Mouse (Mus musculus) fibroblast of lung, adult 2 months (primary cell): Measurements from ENCODE around the gene Col25a1.

Source experiments
- DNase-seq: peaks from one replicate; pipeline ENCODE4 v3.0.0-alpha.2; 2011; ENCODE audit warnings: low read depth

The Col25a1 gene

GRCm38 (mm10) chr3:130473211-130473768, 342.0 kb downstream of the Col25a1 start:
- no peak for DNase-seq

- DNase-seq, result no peak
Measured at GRCm38 (mm10) chr3:130473970-130474369, 342.7 kb downstream of the Col25a1 start.

DNA sequence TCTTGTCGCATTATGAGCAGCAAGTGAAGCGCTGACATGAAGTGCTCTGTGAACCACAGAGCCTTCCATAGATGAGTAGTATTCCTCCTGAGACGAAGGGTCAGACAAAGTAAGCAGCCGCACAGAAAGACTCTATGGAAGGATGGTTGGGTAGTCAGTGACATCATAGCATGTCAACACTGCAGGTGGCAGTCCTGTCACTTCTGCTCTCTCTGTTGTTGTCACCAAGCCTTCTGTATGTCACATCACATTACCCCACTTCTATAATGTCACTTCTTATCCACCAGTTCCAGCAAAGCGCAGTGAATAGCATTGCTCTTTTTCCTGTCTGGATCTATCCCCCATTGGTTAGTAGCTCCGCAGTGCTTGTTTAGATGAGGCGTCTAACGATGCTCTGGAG, 351.2 kb downstream of the Col25a1 start:
- DNase-seq, result no peak

GRCm38 (mm10) chr3:130488839-130489238, 357.5 kb downstream of the Col25a1 start:
- DNase-seq, result no peak

GRCm38 (mm10) chr3:130494192-130494591, 362.9 kb downstream of the Col25a1 start:
- no peak for DNase-seq

DNA sequence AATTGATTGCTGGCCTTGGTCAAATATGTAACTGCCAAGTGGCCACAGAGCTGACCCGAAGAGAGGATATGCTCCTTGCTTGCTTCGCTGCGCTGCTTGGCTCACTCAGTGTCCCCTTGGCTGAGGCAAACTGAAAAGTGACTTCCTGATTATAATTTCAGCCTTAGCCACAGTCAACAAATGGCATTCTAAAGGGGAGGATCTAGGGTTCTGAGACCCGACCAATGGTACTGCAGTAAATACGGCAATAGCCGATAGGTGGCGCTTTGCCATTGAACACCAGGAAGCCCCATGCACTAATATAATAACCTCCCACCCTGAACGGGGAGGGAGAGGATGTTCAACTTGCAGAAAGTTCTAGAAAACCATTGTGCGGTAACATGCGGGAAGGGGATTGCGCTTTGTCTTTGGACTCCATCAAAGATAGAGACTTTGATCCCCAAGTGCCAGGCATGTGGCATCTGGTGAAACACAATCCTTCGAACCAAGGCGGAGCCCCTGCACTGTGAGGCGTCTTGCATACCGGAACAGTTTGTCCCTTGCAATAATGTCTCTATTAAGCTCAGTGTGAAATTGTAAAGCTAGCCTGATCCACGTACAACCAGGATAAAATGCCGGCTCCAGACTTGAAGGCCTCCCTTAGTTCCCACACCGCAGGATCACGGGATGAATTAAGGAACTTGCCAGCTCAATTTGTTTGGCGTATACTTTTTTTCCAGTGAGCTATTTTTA, 363.5 kb downstream of the Col25a1 start:
- DNase-seq, result no peak

- DNase-seq, result no peak
Measured at GRCm38 (mm10) chr3:130497036-130497435, 365.7 kb downstream of the Col25a1 start.

DNA sequence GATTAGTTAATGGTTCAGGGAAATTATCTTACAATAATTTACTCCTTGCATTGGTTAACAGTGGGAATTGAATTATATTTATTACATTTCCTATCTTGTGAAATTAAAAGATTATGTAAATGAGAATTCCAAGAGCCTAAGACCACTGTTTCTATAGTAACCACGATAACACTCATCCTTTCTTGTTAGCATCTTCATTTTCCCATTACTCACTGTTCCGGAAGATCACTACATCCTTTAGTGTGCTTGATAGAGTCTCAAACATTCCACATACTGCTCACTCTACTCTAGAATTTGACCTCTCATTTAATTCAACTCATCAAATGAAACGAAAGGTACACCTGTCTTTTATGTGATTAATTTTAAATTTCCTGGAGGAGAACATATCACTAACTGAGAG, 370.4 kb downstream of the Col25a1 start:
- DNase-seq, result no peak

DNA sequence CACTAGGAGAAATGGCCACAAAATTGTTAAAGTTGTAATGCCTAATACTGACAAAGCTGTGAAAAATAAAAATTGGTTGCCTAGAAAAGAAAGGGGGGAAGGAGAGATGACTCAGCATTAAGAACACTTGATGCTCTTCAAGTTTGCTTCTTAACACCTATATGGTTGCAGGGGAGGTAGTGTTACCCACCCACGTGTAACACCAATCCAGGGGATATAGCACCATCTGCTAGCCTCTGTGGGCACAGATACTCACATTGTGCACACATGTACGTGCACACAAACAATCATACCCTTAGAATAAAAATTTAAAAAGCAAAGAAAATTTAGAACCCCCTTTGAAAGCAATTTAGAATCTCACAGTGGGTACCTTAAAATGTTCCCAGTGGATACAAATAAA, 377.0 kb downstream of the Col25a1 start:
- DNase-seq, result no peak

DNA sequence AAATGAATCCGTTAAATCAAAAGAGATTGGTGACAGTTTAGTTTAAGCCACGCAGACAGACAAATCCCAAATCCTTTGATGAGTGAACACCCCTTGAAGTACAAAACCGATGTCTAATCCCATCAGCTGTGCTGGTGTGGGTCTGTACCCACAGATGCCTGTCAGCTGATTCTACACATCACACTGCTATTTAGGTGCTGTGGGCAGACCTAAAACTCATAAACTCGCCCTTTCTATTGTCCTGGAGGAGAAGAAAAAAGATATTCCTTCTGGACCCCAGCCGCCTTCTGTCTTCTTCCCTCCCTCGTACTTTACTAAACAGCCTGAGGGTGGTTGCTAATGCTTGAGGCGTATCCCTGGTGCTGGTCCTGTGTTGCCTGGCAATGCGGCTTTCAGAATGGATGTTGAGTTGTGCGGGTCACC, 387.2 kb downstream of the Col25a1 start:
- no peak for DNase-seq

DNA sequence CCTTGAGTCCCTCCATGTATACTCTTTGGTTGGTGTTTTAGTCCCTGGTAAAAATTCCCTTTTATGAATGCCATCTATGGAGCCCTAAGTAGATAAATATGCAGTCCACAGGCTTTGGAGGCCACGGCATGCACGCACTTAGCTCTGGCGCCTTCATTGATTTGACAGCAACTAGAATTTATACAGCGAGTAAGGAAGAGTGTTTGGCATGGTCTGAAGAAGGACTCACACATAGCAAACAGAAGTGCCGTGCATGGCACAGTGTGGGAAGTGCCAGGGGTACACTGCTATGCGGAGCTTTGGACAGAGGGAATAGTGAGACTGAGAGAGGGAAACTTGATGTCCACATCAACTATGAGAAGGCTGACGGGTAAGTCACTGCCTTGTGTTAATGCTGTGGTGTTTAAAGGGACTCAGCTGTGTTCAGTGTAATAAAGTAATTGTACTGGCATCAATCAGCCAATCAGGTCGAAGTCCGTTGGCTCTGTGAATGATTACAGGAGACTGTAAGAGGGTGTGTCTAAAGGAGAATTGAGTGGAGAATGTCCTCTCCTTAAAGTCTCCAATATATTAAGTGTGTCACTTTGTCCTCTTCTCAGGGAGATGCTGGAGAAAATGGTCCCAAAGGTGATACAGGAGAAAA, 390.7 kb downstream of the Col25a1 start:
- no peak for DNase-seq

DNA sequence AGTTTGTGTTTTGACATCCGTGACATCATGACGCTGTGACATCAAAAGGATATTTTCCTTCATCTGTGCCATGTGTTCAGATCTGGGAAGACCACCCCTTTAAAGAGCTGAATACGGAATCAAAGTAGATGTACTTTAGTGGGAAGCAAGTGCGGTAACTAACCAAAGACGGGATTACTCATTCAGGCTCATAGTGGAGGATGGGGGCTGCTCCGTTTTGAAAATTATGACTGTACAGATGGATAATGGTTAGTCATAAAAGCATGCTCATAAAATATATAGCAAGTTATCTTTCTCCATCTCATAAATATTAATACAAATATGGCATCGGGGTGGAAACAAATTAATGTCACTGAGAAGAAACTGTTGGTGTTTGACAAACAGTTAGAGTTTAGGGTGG, 391.7 kb downstream of the Col25a1 start:
- DNase-seq, result no peak

- DNase-seq, result no peak
Measured at GRCm38 (mm10) chr3:130524367-130525137, 393.3 kb downstream of the Col25a1 start.

GRCm38 (mm10) chr3:130535021-130535420, 403.7 kb downstream of the Col25a1 start:
- no peak for DNase-seq

GRCm38 (mm10) chr3:130541541-130541940, 410.2 kb downstream of the Col25a1 start:
- DNase-seq, result no peak

DNA sequence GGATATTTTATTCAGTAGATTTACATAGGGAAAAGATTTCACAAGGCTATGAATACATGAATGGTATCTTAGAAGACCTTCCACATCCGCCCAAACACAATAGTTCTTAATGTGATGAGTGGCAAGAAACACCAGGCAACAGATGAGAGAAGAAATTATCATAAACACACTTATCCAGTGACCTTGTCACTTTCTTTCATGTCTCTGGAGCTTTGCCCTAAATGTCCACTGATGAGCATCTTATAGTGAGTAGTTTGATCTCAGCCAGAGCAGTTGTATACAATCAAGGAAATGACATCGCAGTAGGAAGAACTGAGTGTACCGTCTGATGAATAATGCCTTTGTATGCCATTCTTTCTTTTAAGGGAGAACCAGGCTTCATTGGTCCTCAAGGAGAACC, 414.7 kb downstream of the Col25a1 start:
- no peak for DNase-seq

- no peak for DNase-seq
Measured at GRCm38 (mm10) chr3:130549066-130549465, 417.8 kb downstream of the Col25a1 start.

- DNase-seq, result no peak
Measured at GRCm38 (mm10) chr3:130556263-130556662, 425.0 kb downstream of the Col25a1 start.

- no peak for DNase-seq
Measured at GRCm38 (mm10) chr3:130565586-130565985, 434.3 kb downstream of the Col25a1 start.

DNA sequence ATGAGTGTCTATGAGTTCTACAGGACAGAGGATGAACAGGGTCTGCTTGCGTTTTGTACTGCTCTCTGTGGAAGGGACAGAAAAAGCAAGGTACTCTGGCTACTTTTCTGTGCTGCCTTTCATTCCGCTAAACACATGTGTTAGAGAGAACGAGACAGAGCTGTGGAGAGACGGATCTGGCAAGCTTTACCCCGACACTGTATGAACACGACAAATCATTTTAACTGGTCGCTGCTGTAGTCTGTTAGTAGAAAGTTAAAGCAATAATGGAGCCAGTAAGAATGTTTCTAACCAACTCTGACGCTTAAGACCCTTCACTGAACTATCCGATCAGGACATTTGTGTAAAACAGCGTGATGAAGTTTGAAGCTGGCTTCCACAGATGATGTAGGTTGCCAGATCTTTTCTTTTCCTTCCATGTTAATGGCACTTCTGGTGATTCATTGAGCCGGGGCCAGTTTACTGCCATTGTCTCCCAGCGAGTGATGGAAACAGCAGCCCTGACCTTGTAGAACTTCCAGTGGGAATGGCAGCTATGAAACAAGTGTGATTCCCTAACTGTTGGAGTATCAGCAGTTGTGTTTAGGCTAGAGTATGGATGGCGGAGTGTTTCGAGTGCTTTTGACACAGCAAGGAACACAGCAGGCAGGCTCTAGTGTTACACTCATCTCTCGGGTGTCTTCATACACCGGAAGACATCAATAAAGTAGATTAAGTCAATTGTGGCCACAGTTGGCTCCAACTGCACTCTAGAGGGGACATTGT, 437.2 kb downstream of the Col25a1 start:
- DNase-seq, result no peak

- no peak for DNase-seq
Measured at GRCm38 (mm10) chr3:130573243-130573642, 441.9 kb downstream of the Col25a1 start.

GRCm38 (mm10) chr3:130574652-130575051, 443.4 kb downstream of the Col25a1 start:
- peak; percentile 13 for DNase-seq
